Mouse (Mus musculus): ENCODE results near the gene Sema6d.

- no peak for TF ChIP-seq CTCF (IDR thresholded peaks at IDR 0.05; ENCODE audit: insufficient read depth, low read length)
- no peak for TF ChIP-seq POLR2A (IDR thresholded peaks at IDR 0.05; ENCODE audit: borderline replicate concordance, extremely low read depth, low read depth, low read length)
These were observed 519.2 kb downstream of the Sema6d start for GRCm38 (mm10) chr2:124609014-124609413.

Data from lung, adult 2 months (tissue).